Mouse (Mus musculus) brown adipose tissue, adult 24 weeks (tissue): ENCODE measurements around the gene Kidins220. TPM values are rescaled to one million over a fixed set of nuclear protein-coding genes. Genes with fewer than 3 reads are reported as not detected.

ENCODE experiments used
- H3K27ac ChIP-seq: fragments of 200-500 bp; replicated peaks from 2 replicates; pipeline ENCODE4 v1.5.1; 2012; ENCODE audit warnings: low read depth, mild to moderate bottlenecking, low read length
- H3K4me1 ChIP-seq: fragments of 200-500 bp; 2 replicates; pipeline ENCODE4 v1.6.1; 2012; ENCODE audit warnings: low read length, mixed read lengths; ENCODE audit not compliant: control insufficient read depth, insufficient read depth, insufficient read length
- H3K4me3 ChIP-seq: fragments of 200-500 bp; 2 replicates; pipeline ENCODE4 v1.5.1; 2012; ENCODE audit warnings: low read depth, mild to moderate bottlenecking, low read length, moderate library complexity; ENCODE audit not compliant: insufficient read depth
- polyA plus RNA-seq: library from polyadenylated mRNA; stranded (reverse); fragments of >200 nt; gene quantifications from 2 replicates; pipeline ENCODE4 v1.2.4, GENCODE M21; 2012; ENCODE audit not compliant: missing spikeins, insufficient read depth, insufficient read length

Kidins220 gene
- polyA plus RNA-seq: 30.5 and 30.6 TPM in 2 replicates

DNA sequence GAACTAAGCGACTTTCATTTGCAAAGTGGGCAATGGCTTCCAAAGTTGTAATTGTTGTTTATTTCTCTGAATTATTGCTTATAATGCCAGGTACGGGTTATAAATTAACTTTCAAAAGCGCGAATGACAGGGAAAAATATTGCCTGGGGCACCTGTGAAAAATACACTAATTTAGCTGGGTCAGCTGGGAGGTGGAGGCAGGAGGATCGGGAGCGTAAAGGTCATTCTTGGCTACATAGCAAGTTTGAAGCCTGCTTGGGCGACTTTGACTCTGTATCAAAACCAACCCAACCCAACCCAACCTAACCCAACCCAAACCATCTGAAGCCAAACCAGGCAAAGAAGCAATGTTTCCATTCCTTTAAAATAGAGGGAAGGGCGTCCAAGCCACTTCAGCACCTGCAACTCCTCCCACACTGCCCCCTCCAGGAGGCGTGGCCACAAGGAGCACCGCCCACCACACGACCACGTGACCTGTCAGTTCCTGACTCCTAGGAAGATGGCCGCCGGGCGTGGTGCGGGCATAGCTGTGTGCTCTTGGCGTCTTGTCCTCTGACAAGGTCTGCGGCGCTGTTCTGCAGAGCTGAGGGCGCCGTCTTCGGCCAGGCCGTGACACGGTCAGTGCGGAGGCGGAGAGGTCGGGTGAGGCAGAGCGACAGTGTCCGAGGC is at the start of gene Kidins220:
Kidins220 (plus strand) TSS at position 480 of the 669 bp plus-strand sequence.
- peak within 1 kb of the TSS; percentile 66 for H3K27ac ChIP-seq
- H3K4me1 ChIP-seq: peaks cover 8% of the 10 kb centered on the region
- peak within 1 kb of the TSS; percentile 68 for H3K4me3 ChIP-seq

DNA sequence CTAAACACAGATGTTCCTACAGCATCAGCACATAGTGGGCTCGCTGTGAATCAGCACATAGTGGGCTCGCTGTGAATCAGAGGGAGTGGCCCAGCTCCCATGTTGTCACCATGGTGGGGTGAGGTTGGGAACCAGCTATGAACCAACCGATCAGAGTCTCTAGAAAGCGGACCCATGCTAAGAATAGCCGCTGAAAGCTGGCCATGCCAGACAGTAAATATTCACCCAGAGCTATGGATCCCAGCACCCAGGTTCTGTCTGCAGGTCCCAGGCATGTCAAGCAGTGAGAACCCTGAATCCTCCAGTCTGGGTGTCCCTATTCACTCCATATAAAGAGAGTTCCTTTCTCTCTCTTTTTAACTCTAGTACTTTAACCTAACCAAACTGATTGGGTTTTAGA is 49.4 kb upstream of the Kidins220 start:
- peaks cover 5% of the 10 kb centered on the region for H3K4me1 ChIP-seq
- H3K4me3 ChIP-seq: no peak overlapping the region
- no peak overlapping the region for H3K27ac ChIP-seq

DNA sequence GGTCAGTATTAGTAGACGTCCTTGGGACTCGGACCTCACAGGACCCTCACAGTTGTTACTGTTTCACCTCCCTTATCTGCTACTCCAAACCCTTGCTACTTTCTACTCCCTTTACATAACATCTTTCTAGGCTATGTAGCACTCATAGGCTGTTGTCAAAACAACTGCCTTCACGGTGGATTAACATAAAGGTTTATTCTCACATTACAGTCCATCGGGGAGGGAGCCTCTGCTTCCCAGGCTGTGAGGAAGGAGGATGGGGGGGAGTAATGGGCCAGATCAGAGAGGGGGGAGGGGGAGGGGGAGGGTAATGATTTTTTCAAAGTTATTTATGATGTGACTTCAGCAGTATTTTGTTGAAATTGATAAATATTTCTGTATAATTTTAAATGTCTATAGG is 49.0 kb upstream of the Kidins220 start:
- Histone ChIP-seq H3K4me1 (peaks cover 5% of the 10 kb centered on the region), H3K4me3 (no peak overlapping the region), H3K27ac (no peak overlapping the region)

DNA sequence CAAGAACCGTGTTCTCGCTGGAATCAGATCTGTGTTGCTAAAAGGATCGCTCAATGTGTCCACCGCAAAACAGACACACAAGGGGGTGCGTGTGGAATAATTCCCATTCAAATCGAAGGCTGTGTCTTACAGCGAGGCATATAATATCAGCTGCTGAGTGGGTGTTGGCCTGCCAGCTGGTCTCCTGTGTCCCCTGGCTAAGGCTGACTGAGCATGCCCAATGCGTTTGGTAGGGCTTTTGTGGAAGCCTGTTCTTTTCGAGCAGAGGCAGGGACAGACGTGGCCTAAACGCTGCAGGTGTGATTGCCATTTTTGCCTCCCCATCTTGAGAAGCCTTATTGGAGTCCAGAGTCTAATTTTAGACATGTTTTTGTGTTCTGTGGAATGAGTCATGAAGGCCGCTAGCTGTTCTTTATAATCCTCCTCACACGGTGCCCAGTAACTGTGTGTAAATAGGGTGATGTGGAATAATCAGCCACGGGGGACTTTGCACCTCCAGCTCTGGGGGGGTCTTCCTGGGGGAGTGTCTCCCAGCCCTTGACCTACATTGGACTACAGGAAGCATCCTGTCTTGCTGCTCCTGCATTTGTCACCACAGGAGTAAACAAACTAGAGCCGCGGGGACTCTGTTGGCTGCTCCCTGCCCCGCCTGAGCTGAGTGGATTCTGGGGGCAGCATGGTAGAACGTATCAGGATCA is 46.5 kb upstream of the Kidins220 start:
- Histone ChIP-seq H3K4me1 (peaks cover 5% of the 10 kb centered on the region), H3K27ac (no peak overlapping the region), H3K4me3 (no peak overlapping the region)

DNA sequence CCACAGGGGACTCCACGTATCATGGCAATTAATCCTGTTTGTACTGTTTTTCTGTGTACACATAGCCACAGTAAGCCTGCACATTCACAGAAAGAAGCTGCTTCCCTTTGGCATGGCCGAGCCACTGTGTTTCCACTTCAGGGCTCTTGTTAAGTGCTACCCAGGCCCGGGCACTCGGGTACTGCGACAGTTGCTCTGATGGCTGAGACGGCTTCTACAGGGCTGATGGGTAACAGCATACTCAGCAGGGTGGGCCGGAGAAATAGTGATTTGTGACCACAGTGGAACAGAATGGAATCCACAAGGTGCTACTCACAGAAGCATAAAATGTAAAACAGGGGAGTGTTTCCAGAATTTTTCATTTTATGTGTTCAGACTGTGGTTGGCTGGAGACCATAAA is 45.7 kb upstream of the Kidins220 start:
- H3K27ac ChIP-seq: no peak overlapping the region
- no peak overlapping the region for H3K4me3 ChIP-seq
- H3K4me1 ChIP-seq: peaks cover 2% of the 10 kb centered on the region

DNA sequence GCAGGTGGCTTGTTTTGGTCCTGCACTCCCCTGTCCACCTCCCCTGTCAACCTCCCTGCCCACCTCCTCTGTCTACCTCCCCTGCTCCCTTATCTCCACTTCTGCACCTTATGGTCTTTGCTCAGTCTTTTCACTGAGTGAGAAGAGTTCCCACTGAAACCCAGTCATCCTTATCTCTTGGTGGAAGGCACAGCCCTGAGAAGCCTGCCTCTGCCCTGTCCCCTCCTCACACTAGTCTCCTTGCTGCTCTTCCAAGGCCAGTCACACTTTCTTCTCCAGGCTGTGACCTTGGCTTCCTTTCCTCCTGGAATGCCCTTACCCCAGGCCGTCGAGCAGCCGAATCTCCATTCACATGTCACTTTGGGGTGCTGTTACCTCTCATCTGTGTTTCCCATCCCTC is 44.0 kb upstream of the Kidins220 start:
- Histone ChIP-seq H3K4me1 (no peaks in the 10 kb centered on the region), H3K27ac (no peak overlapping the region), H3K4me3 (no peak overlapping the region)

DNA sequence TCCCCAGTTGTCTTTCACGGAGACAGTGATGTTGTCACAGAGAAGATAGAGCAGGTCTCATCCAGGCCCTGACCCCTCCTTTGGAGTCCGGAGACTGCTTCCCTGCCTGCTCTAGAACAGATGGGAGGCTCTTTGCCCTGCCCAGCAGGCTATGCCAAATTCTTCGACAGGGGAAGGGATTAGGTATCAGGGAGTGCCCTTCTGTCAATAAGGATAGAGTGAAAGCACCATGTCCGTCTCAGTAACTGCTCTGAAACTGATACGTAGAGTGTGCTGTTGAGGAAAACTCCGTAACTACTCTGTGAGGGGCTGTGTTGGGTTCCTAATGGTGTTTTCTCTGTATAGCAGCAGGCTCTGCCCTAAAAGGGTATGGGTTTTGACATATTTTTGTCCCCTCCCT is 42.6 kb upstream of the Kidins220 start:
- Histone ChIP-seq H3K27ac (no peak overlapping the region), H3K4me3 (no peak overlapping the region), H3K4me1 (no peaks in the 10 kb centered on the region)

DNA sequence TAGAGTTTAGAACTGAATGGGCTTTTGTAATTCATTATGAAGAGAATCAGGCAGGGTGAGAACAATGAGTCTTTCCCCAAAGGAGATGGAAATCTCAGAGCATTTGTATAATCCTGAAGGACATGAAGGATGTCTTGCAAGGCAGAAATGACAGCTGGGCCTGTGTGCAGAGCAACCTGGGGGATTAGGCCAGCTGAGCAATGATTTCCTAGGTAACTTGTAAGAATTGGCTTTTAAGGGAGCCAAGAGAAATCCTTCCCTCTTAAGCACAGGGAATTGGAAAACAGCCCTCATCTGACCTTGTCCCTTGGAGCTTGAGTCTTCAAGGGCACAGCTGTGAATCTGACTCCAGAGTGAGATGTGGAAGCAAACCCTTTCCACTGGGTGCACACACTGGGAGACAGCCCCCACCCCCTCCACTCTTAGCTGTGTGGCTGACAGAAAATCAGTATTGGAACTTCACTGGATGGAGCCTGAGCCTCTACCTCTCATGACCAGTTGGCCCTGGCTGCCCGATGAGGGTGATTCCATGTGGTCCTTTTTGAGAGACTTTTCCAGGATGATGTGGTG is 41.4 kb upstream of the Kidins220 start:
- Histone ChIP-seq H3K27ac (no peak overlapping the region), H3K4me3 (no peak overlapping the region), H3K4me1 (no peaks in the 10 kb centered on the region)

DNA sequence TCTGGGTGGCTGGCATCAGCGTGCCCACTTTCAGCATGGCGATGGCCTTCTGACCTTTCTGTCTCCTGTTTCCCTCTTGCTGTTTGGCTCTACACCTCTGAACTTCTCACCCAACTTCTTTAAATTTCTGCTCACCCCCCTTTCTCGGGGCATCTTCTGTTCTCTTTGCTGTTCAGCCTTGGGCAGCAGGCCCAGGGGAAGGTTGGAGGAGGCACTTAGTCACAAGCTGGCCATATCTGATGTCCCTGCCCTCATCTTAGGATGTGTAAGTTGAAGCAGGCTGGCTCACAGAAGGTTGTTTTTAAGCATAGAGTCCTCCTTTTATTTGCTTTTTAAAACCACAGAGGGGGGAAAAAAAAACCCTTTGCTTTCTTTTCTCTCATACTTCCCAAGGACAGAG is 40.7 kb upstream of the Kidins220 start:
- no peak overlapping the region for H3K27ac ChIP-seq
- no peaks in the 10 kb centered on the region for H3K4me1 ChIP-seq
- H3K4me3 ChIP-seq: no peak overlapping the region

DNA sequence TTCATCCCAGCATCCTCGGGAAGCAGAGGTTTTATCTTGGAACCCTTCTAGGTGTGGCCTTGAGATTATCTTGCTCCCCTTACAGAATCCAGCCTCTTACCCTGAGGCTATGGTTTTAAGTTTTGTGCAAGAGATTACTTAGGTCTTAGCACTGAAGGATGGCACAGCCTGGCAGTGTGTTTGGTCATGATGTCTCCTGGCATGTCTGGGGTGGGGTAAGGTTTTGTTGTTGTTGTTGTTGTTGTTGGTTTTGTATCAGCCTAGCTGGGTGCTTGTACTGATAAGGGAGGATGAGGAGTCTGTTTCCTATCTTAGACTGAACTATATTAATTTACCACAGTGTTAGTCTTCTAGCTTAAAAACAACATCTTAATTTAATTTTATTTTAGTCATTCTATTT is 38.4 kb upstream of the Kidins220 start:
- Histone ChIP-seq H3K27ac (no peak overlapping the region), H3K4me3 (no peak overlapping the region)

DNA sequence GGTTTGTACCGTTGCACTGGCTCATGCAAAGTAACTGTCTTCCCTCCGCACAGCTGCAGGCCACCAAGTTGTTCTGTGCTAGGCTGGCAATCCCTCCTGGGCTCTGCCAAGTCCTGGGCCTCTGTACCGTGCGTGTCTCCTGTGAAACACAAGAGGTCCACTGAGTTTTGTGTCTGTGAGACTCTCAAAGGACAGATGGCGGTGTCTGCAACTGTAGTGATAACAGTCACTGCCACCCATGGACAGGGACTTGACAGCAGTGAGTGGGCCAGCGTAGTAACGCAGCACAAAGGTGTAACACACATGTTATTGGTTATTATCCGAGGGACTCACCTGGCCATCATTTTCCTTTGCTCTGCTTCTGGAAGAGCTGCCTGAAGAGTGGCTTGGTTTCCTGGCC is 35.4 kb upstream of the Kidins220 start:
- no peaks in the 10 kb centered on the region for H3K4me1 ChIP-seq
- no peak overlapping the region for H3K4me3 ChIP-seq
- no peak overlapping the region for H3K27ac ChIP-seq

More for the DNA sequence above, 38.4 kb upstream of the Kidins220 start:
- H3K4me1 ChIP-seq: no peaks in the 10 kb centered on the region

DNA sequence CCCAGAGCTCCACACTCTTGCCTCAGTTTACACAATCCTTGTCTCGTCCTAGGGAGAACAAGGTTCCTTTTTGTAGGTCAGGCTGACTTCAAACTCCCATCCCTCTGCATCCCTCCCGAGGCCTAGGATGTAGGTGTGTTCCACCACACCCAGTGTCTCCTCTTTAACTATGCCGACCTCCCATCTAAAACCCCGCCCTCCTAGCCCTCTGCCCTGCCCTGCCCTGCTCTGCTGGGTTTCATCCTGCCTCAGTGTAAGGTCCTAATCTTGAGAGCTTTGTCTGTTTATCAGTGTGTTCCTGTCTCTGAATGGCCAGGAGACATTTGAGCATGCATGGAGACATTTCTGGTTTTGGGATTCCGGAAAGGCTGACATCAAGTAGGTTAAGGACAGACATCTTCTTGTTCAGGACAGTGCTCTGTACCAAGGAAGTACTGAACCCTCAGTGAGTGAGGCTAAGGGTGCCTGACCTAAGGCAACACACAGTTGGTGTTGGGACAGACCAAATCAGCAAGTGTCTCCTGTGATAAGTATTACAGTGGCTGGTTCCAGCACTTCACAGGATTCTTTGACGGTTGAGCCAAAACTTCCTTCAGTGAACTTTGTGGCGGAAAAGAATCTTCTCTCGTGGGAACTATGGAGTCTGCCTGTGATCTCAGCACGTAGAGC is 32.0 kb upstream of the Kidins220 start:
- Histone ChIP-seq H3K27ac (no peak overlapping the region), H3K4me3 (no peak overlapping the region), H3K4me1 (no peaks in the 10 kb centered on the region)

DNA sequence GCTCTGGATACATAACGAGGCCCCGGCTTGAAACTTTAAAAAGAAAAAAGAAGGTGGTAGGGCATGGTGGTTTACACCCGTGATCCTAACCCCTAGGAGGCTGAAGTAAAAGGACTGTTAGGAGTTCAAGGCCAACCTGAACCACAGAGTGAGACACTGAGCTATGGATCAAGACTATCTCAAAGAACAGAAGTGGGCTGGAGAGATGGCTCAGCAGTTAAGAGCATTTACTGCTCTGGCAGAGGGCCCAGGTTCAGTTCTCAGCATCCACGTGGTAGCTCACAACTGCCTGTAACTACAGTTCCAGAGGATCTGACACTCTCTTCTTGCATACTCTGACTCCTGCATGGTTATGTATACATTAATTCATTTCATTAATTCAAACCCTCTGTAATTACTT is 31.3 kb upstream of the Kidins220 start:
- H3K27ac ChIP-seq: no peak overlapping the region
- no peak overlapping the region for H3K4me3 ChIP-seq

DNA sequence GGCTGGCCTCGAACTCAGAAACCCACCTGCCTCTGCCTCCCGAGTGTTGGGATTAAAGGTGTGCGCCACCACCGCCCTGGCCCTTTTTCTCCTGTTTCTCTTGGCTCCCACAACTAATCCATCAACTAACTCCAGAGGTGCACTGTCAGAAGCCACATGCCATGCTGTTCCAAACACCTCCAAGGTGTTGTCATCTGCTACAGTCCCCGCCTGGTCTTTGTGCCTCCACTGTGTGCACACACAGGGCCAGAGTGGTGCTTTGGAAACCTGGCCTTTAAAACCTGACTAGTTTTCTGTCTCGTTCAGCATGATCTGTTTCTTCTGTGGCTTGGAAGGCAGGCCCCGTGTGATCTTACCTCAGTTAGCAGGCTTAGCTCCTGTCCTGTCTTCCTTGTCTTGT is 30.1 kb upstream of the Kidins220 start:
- H3K27ac ChIP-seq: no peak overlapping the region
- H3K4me3 ChIP-seq: no peak overlapping the region
- no peaks in the 10 kb centered on the region for H3K4me1 ChIP-seq

More for the DNA sequence above, 31.3 kb upstream of the Kidins220 start:
- no peaks in the 10 kb centered on the region for H3K4me1 ChIP-seq

DNA sequence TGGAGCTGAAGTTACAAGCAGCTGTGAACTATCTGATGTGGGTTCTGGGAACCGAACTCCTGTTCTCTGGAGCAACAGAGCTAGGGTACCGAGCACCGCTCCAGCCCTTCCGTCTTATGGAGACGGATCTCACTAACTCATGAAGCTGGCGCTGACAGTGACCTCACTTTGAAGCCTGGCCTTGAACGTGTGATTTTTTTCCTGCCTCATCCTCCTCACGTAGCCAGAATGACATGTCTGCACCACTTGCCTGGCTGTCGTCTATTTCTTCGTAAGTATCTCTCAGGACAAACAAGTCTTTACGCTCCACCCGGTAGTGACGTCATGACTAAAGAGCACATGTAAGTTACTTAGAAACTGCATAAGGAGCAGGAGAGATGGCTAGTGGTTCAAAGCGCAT is 27.7 kb upstream of the Kidins220 start:
- no peaks in the 10 kb centered on the region for H3K4me1 ChIP-seq
- no peak overlapping the region for H3K27ac ChIP-seq
- no peak overlapping the region for H3K4me3 ChIP-seq
